Mouse (Mus musculus): Measurements from ENCODE around the gene Muc5ac.

GRCm38 (mm10) chr7:141788677-141789452 lies at the start of gene Muc5ac:
- TF ChIP-seq POLR2A (IDR thresholded peaks at IDR 0.05; ENCODE audit: borderline replicate concordance, low read depth, low read length) (no peak), CTCF (IDR thresholded peaks at IDR 0.05; ENCODE audit: low read depth, low read length) (no peak)
